9 mouse cellular contexts compared by ENCODE assay signal in the genomic region with DNA sequence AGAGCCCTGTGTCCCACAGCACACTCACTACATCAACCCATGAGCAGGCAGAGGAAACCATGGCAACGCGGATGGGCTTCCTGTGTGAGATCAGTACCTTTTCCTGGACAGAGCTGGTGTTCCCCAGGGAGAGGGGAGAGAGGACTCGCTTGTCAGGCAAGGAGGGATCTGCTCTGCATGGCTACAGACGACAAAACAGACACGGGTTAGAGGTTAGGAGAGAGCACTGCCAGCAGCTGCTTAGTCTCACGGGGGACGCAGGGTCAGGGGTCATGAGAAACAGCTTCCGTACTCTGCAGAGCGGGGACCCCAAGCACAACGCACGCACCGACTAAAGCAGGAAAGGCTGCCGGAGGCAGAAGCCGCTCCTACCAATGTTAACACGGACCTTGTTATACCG.
DNase-seq lines count a peak whose midpoint lies in the region; ATAC-seq lines count a peak whose summit lies in the region.
"Had no signal": no experiment of that assay in that cellular context is flagged by ENCODE, and none has a peak within 500 bp of the region (broad histone marks: within the 10 kb centered on the region; RNA-seq: fewer than 3 reads in every experiment).

No protein-coding gene starts in this region.

- DNase-seq in B cell, adult 2 months: peak; percentile 29 to 46
- peak; percentile 69 for DNase-seq in embryo, embryonic 10.5 days (ENCODE audit: low spot score)
- peak; percentile 49 for DNase-seq in midbrain, embryonic 14.5 days
- DNase-seq in thymus, postnatal 0 days (ENCODE audit: low spot score): no peak
- no peak for DNase-seq in ovary, postnatal 14 days (ENCODE audit: low spot score)

- H3K4me3 ChIP-seq in heart, embryonic 14.5 days (ENCODE audit: control insufficient read depth in 1 of 2, insufficient read depth in 1 of 2, low read depth in 1 of 2, low read length in 2 of 2): no peak overlapping the region
- no peak overlapping the region for H3K4me3 ChIP-seq in kidney, embryonic 16.5 days (ENCODE audit: low read length)
- H3K4me3 ChIP-seq in midbrain, embryonic 14.5 days (replicated peaks; ENCODE audit: low read depth, low read length): no peak overlapping the region
- H3K4me3 ChIP-seq: erythroblast, embryonic 14.5 days had no signal

- peaks cover 10 to 13% of the 10 kb centered on the region in 2 experiments for H3K4me1 ChIP-seq in heart, embryonic 14.5 days (ENCODE audit: control insufficient read depth in 2 of 2, insufficient read depth in 2 of 2, low read length in 2 of 2)
- H3K4me1 ChIP-seq in kidney, embryonic 16.5 days (ENCODE audit: insufficient read depth, low read length): peaks cover 16% of the 10 kb centered on the region
- no peaks in the 10 kb centered on the region for H3K4me1 ChIP-seq in midbrain, embryonic 14.5 days (ENCODE audit: control insufficient read depth, insufficient read depth, low read length)

- H3K27me3 ChIP-seq in heart, embryonic 14.5 days (ENCODE audit: control insufficient read depth, insufficient read depth, low read length): no peaks in the 10 kb centered on the region
- H3K27me3 ChIP-seq in kidney, embryonic 16.5 days (ENCODE audit: insufficient read depth, low read length): no peaks in the 10 kb centered on the region
- H3K27me3 ChIP-seq in midbrain, embryonic 14.5 days (ENCODE audit: control insufficient read depth, insufficient read depth, low read length): no peaks in the 10 kb centered on the region

- peak overlapping the region; percentile 37 to 44; a peak in 2 of 4 replicates for H3K27ac ChIP-seq in heart, embryonic 14.5 days (replicated peaks in 1 of 2; ENCODE audit: control insufficient read depth in 1 of 2, insufficient read depth in 1 of 2, low read depth in 2 of 2, low read length in 2 of 2)
- peak overlapping the region; percentile 53 for H3K27ac ChIP-seq in kidney, embryonic 16.5 days (ENCODE audit: low read length)
- peak overlapping the region; percentile 37 for H3K27ac ChIP-seq in midbrain, embryonic 14.5 days (replicated peaks; ENCODE audit: low read depth, low read length)

- 0 out of 2 replicates have a peak, but pooled peaks cover 6% of the 10 kb centered on the region for H3K9me3 ChIP-seq in heart, embryonic 14.5 days (ENCODE audit: control insufficient read depth, low read length)
- H3K9me3 ChIP-seq in kidney, embryonic 16.5 days (ENCODE audit: low read length): peaks cover 3% of the 10 kb centered on the region; the same call in 1 of the 2 replicates
- H3K9me3 ChIP-seq in midbrain, embryonic 14.5 days (ENCODE audit: control insufficient read depth, low read length): no peaks in the 10 kb centered on the region

- 66% methylated on average over 16 of the region's 16 CpGs for WGBS in heart, embryonic 14.5 days
- 18% methylated on average over 16 of the region's 16 CpGs for WGBS in kidney, embryonic 16.5 days
- WGBS in midbrain, embryonic 14.5 days: 59% methylated on average over 16 of the region's 16 CpGs

- H3K36me3 ChIP-seq in heart, embryonic 14.5 days (ENCODE audit: control insufficient read depth, insufficient read depth, low read length): peaks cover 58% of the 10 kb centered on the region
- H3K36me3 ChIP-seq in kidney, embryonic 16.5 days (ENCODE audit: insufficient read depth, low read length): peaks cover 47% of the 10 kb centered on the region
- peaks cover 72% of the 10 kb centered on the region for H3K36me3 ChIP-seq in midbrain, embryonic 14.5 days (ENCODE audit: control insufficient read depth, insufficient read depth, low read length)

- ATAC-seq in heart, embryonic 14.5 days (ENCODE audit: insufficient number of reproducible peaks, insufficient read depth, low FRiP score, low read depth): peak; percentile 57; the same call in 1 of the 2 replicates
- ATAC-seq in kidney, embryonic 16.5 days (ENCODE audit: low FRiP score, low TSS enrichment): peak; percentile 87
- ATAC-seq in midbrain, embryonic 14.5 days (ENCODE audit: low FRiP score, low TSS enrichment): no peak
- no peak for ATAC-seq in megakaryocyte-erythroid progenitor cell, adult 5-6 weeks (replicated peaks; ENCODE audit: low FRiP score, low TSS enrichment, poor library complexity, severe bottlenecking)

- H3K4me2 ChIP-seq in heart, embryonic 14.5 days (ENCODE audit: low read length): no peak overlapping the region
- no peak overlapping the region for H3K4me2 ChIP-seq in kidney, embryonic 16.5 days (replicated peaks; ENCODE audit: low read depth, low read length)
- H3K4me2 ChIP-seq in midbrain, embryonic 14.5 days (ENCODE audit: low read length): no peak overlapping the region

- no peak overlapping the region for H3K9ac ChIP-seq in heart, embryonic 14.5 days (ENCODE audit: low read length)
- no peak overlapping the region for H3K9ac ChIP-seq in kidney, embryonic 16.5 days (replicated peaks; ENCODE audit: low read length)
- no peak overlapping the region for H3K9ac ChIP-seq in midbrain, embryonic 14.5 days (replicated peaks; ENCODE audit: low read length)

Comparison
In these comparisons a context has a peak if more than half of its experiments do, and no peak if none do; other contexts are left out.
1. DNase-seq: peak in B cell, adult 2 months (2 of 2), embryo, embryonic 10.5 days (single experiment) and midbrain, embryonic 14.5 days (single experiment); none in thymus, postnatal 0 days (single experiment) and ovary, postnatal 14 days (single experiment).
2. ATAC-seq: peak in heart, embryonic 14.5 days (single experiment) and kidney, embryonic 16.5 days (single experiment); none in midbrain, embryonic 14.5 days (single experiment) and megakaryocyte-erythroid progenitor cell, adult 5-6 weeks (single experiment).
3. Peak in every context shown above with its lines, with median percentiles within 50 percentile points of each other: H3K27ac ChIP-seq.